Mouse (Mus musculus) liver, embryonic 15.5 days (tissue): ENCODE results near the gene Camta1. TPM values are rescaled to one million over a fixed set of nuclear protein-coding genes. Genes with fewer than 3 reads are reported as not detected.
A peak's percentile ranks its signal among the peaks of the same experiment; 100 is the strongest.

ENCODE experiments used
- ATAC-seq: fragments of 200-750 bp; cut with Nextera tagmentation; 2 replicates; pipeline ENCODE4 v1.8.0; 2017; ENCODE audit warnings: moderate number of reproducible peaks, mild to moderate bottlenecking, moderate library complexity; ENCODE audit not compliant: insufficient read depth
- H3K27ac ChIP-seq: fragments of 300-500 bp; sonication (generic); replicated peaks from 2 replicates; pipeline ENCODE4 v1.5.1; 2015; ENCODE audit warnings: mild to moderate bottlenecking, inconsistent platforms
- H3K27me3 ChIP-seq: fragments of 300-500 bp; sonication (generic); 2 replicates; pipeline ENCODE4 v1.6.1; 2015; ENCODE audit warnings: mild to moderate bottlenecking, inconsistent platforms
- H3K36me3 ChIP-seq: fragments of 300-500 bp; sonication (generic); replicated peaks from 2 replicates; pipeline ENCODE4 v1.6.1; 2015; ENCODE audit warnings: moderate library complexity, mild to moderate bottlenecking, inconsistent platforms
- H3K4me1 ChIP-seq: fragments of 300-500 bp; sonication (generic); replicated peaks from 2 replicates; pipeline ENCODE4 v1.6.1; 2015; ENCODE audit warnings: inconsistent platforms
- H3K4me2 ChIP-seq: fragments of 300-500 bp; sonication (generic); 2 replicates; pipeline ENCODE4 v1.6.1; 2015; ENCODE audit warnings: moderate library complexity, mild to moderate bottlenecking, inconsistent platforms
- H3K4me3 ChIP-seq: fragments of 300-500 bp; sonication (generic); replicated peaks from 2 replicates; pipeline ENCODE4 v1.5.1; 2015; ENCODE audit warnings: mild to moderate bottlenecking, inconsistent platforms
- H3K9ac ChIP-seq: fragments of 300-500 bp; sonication (generic); 2 replicates; pipeline ENCODE4 v1.6.1; 2015; ENCODE audit warnings: moderate library complexity, mild to moderate bottlenecking, inconsistent platforms
- H3K9me3 ChIP-seq: fragments of 300-500 bp; sonication (generic); replicated peaks from 2 replicates; pipeline ENCODE4 v1.6.1; 2016; ENCODE audit warnings: inconsistent platforms
- WGBS: fragments of 180-500 bp; shearing (Covaris S2); methylation state at CpG from one replicate; pipeline ENCODE4 v1.1.7; 2015; ENCODE audit warnings: mixed read lengths; ENCODE audit not compliant: insufficient replicate concordance; 5-methylcytosine and 5-hydroxymethylcytosine counted together
- polyA plus RNA-seq: library from polyadenylated mRNA; unstranded; fragments of >200 nt; fragmentation: Nextera tagmentation; extraction: Ambion mirVana; gene quantifications from 2 replicates; pipeline ENCODE4 v1.2.1, GENCODE M21; 2015

Gene Camta1
- polyA plus RNA-seq, 1 experiment from 2014 or later: 31.1 TPM

DNA sequence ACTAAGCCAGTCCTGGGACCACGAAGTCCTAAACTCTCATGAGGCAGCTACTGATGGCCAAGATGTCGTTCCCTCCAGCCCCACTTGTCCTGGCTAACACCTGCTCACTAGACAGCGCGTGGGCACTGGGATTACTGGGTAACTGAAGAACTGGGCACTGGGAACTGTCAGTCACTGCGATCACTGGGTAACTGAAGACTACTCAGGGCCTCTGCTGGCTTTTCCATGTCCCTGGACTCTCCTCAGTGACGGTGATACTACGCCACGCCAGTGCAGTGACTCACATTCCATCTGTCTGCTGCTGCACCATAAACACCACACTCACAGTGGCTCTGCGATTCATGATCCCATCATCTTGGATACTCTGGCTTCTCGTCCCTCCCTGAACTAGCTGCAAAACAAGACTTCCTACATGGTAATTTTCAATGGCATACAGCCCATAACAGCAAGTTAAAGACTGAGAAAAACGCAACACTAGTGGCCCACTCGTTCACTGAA lies 81.7 kb downstream of the Camta1 start:
- H3K9me3 ChIP-seq: no peaks in the 10 kb centered on the region
- no peak overlapping the region for H3K9ac ChIP-seq
- H3K27ac ChIP-seq: no peak overlapping the region
- ATAC-seq: no peak
- peaks cover 3% of the 10 kb centered on the region; the same call in 1 of the 2 replicates for H3K4me1 ChIP-seq
- no peaks in the 10 kb centered on the region for H3K36me3 ChIP-seq
- 77% methylated on average over 12 of the region's 12 CpGs for WGBS
- no peak overlapping the region for H3K4me2 ChIP-seq
- H3K27me3 ChIP-seq: no peaks in the 10 kb centered on the region
- H3K4me3 ChIP-seq: no peak overlapping the region

DNA sequence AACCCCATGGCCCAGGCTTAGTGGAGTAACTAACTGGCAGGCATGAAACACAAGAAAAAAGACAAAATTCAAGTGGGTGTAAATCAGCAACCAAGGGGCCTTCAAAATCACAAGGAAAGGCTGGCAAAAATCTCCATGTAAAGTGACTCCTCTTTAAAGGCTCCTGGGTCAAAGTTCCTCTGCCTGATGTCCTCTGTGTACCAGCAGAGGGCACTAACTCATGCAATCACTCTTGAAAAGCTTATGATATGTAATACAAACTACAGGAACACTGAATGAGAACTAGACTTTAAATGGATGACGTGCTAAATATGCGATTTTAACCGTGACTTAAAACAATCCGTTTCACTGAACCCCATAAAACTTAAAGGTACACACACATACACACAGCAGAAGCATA lies 83.2 kb downstream of the Camta1 start:
- Histone ChIP-seq H3K27me3 (no peaks in the 10 kb centered on the region), H3K9me3 (no peaks in the 10 kb centered on the region), H3K4me2 (no peak overlapping the region), H3K4me3 (no peak overlapping the region), H3K36me3 (no peaks in the 10 kb centered on the region), H3K27ac (no peak overlapping the region), H3K9ac (no peak overlapping the region), H3K4me1 (peaks cover 6% of the 10 kb centered on the region)
- 59% methylated on average over 4 of the region's 4 CpGs for WGBS
- no peak for ATAC-seq

GRCm38 (mm10) chr4:151777451-151777850 lies 84.2 kb downstream of the Camta1 start:
- Histone ChIP-seq H3K4me1 (peaks cover 13% of the 10 kb centered on the region), H3K27me3 (no peaks in the 10 kb centered on the region), H3K27ac (no peak overlapping the region), H3K4me3 (no peak overlapping the region), H3K9me3 (no peaks in the 10 kb centered on the region), H3K36me3 (no peaks in the 10 kb centered on the region), H3K4me2 (no peak overlapping the region), H3K9ac (no peak overlapping the region)
- WGBS: 76% methylated on average over 6 of the region's 6 CpGs
- ATAC-seq: no peak

DNA sequence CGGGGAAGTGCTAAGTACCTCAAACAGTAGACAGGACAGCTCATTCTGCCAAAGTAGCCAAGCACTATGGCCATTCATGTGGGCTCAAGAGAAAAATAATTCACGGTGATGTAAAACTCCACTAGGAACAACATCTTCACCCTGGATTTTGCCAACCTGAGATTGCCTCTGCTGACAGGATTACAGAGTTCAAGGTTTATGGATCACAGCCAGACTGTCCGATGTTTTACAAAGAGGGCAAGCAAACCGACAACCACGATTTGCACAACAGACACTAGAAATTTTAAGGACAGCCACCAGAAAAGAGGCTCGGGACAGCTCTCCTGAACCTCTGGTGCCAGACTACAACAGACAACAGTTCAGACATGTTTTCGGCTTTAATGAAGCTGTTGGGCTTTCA lies 86.2 kb downstream of the Camta1 start:
- H3K9ac ChIP-seq: no peak overlapping the region
- no peaks in the 10 kb centered on the region for H3K27me3 ChIP-seq
- H3K4me2 ChIP-seq: no peak overlapping the region
- peaks cover 13% of the 10 kb centered on the region for H3K4me1 ChIP-seq
- ATAC-seq: no peak
- H3K9me3 ChIP-seq: no peaks in the 10 kb centered on the region
- WGBS: 79% methylated on average over 7 of the region's 7 CpGs
- no peak overlapping the region for H3K27ac ChIP-seq
- H3K36me3 ChIP-seq: no peaks in the 10 kb centered on the region
- H3K4me3 ChIP-seq: no peak overlapping the region

DNA sequence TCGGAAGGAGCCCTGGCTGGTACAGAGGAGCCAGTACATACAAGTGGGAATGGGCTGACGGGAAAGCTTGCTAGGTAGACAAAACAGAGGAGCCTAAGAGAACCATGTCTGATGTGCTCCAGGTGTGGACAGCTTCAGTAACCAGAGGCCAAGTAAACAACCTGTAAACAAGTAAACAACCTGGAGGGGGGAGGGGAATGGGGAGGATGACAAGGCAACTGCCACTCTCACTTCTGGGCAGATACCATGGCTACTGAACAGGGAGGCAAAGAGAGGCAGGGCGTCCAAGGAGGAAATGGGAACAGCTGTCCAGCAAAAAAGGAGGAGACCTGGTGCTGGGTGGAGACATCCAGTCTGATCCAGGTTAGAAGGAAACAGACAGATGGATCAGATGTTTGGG lies 88.0 kb downstream of the Camta1 start:
- Histone ChIP-seq H3K9ac (no peak overlapping the region), H3K4me3 (no peak overlapping the region), H3K27ac (no peak overlapping the region), H3K4me2 (no peak overlapping the region), H3K36me3 (no peaks in the 10 kb centered on the region), H3K4me1 (peaks cover 13% of the 10 kb centered on the region), H3K27me3 (no peaks in the 10 kb centered on the region), H3K9me3 (no peaks in the 10 kb centered on the region)
- 81% methylated on average over 3 of the region's 3 CpGs for WGBS
- peak; percentile 74 for ATAC-seq

DNA sequence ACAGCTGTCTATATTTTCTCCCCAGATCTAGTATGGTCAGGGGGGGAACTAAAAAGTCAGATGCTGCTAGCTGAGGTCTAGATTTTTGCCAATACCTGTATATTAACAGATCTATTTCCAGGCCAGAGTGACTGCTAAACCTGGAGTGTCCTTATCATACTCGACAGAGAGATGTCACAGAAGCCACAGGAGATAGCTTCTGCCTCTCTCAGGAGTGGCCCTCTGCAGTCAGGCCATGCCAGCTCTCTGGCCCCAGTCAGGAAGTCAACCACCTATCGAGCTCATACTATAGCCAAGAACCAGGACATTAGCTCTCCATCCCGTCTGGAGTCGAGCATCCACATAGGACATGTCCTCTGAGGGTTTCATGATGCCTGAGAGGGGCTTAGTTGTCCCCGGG lies 88.7 kb downstream of the Camta1 start:
- Histone ChIP-seq H3K36me3 (no peaks in the 10 kb centered on the region), H3K9ac (no peak overlapping the region), H3K27me3 (no peaks in the 10 kb centered on the region), H3K4me3 (no peak overlapping the region), H3K4me2 (no peak overlapping the region), H3K27ac (no peak overlapping the region), H3K4me1 (peaks cover 11% of the 10 kb centered on the region), H3K9me3 (no peaks in the 10 kb centered on the region)
- peak; percentile 55 for ATAC-seq
- WGBS: 62% methylated on average over 5 of the region's 5 CpGs

DNA sequence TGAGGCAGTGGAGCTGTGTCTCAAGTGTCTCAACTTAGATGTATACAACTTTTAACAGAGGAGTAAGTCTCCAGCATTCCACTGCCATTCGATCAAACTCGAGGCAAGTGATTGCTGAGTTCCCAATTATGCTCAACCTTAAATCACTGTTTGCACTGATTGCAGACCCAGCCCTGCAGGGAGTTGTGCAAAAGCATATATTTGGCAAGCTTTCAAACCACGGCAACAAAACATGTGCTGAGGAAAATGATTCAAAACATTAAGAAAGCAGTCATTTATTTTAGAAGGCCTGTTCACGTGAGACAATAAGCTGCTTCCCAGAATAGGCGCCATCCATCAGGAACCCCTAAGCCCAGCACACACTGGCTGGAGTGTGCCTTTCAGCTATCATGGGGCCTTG lies 91.0 kb downstream of the Camta1 start:
- Histone ChIP-seq H3K4me1 (peaks cover 11% of the 10 kb centered on the region), H3K27me3 (no peaks in the 10 kb centered on the region), H3K4me3 (no peak overlapping the region), H3K4me2 (no peak overlapping the region), H3K27ac (no peak overlapping the region), H3K36me3 (no peaks in the 10 kb centered on the region), H3K9ac (no peak overlapping the region), H3K9me3 (no peaks in the 10 kb centered on the region)
- 66% methylated on average over 5 of the region's 5 CpGs for WGBS
- no peak for ATAC-seq

DNA sequence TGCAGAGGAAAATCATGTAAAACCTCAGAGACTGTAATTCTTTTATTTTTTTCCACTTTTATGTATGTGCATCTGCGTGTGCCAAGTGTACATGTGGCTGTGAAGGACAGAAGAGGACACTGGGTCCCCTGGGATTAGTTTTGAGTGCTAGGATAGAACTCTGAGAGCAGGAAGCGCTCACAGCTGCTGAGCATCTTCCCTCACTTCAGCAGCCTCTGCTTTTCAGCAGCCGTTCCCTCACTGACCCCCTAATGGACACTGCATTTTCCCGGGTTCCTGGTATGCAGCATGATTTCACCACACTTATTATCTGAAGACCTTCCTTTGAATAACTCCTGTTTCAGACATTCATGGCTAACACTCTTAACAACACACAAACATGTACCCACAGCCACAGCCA lies 93.9 kb downstream of the Camta1 start:
- Histone ChIP-seq H3K4me1 (peaks cover under 1% of the 10 kb centered on the region; the same call in 1 of the 2 replicates), H3K27me3 (no peaks in the 10 kb centered on the region), H3K36me3 (no peaks in the 10 kb centered on the region), H3K4me2 (no peak overlapping the region), H3K9ac (no peak overlapping the region), H3K27ac (no peak overlapping the region), H3K9me3 (no peaks in the 10 kb centered on the region), H3K4me3 (no peak overlapping the region)
- 82% methylated on average over 4 of the region's 4 CpGs for whole genome bisulfite sequencing
- no peak for ATAC-seq

GRCm38 (mm10) chr4:151767361-151767760 lies 94.3 kb downstream of the Camta1 start:
- no peak overlapping the region for H3K9ac ChIP-seq
- no peaks in the 10 kb centered on the region for H3K36me3 ChIP-seq
- no peak overlapping the region for H3K4me3 ChIP-seq
- WGBS: 83% methylated on average over 8 of the region's 8 CpGs
- no peak for ATAC-seq
- H3K9me3 ChIP-seq: no peaks in the 10 kb centered on the region
- no peaks in the 10 kb centered on the region for H3K4me1 ChIP-seq
- no peaks in the 10 kb centered on the region for H3K27me3 ChIP-seq
- no peak overlapping the region for H3K4me2 ChIP-seq
- H3K27ac ChIP-seq: no peak overlapping the region

DNA sequence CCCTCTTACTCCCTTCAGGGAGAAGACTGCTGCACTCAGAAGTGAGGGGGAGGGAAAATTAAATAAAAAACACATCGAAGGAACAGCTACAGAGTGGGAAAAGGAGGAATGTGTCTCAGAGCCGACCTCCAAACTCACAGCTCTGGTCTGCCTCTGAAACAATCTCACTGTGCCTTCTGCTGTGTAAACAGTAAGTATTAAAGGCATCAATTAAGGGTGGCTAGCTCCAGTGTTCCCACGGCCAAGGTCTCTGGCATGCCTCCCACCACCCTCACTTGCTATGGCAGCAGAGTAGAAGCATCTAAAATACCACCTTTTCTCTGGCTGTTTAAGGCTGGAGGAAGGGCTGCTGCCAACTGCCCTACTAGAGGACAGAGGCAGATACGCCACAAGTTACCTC lies 96.3 kb downstream of the Camta1 start:
- Histone ChIP-seq H3K9me3 (no peaks in the 10 kb centered on the region), H3K4me2 (no peak overlapping the region), H3K4me3 (no peak overlapping the region), H3K4me1 (no peaks in the 10 kb centered on the region), H3K27me3 (no peaks in the 10 kb centered on the region), H3K27ac (no peak overlapping the region), H3K36me3 (no peaks in the 10 kb centered on the region), H3K9ac (no peak overlapping the region)
- ATAC-seq: no peak
- 56% methylated on average over 4 of the region's 4 CpGs for WGBS

- ATAC-seq: no peak
- no peak overlapping the region for H3K4me2 ChIP-seq
- 45% methylated on average over 6 of the region's 6 CpGs for WGBS
- no peaks in the 10 kb centered on the region for H3K9me3 ChIP-seq
- H3K27ac ChIP-seq: no peak overlapping the region
- no peaks in the 10 kb centered on the region for H3K27me3 ChIP-seq
- H3K9ac ChIP-seq: no peak overlapping the region
- no peaks in the 10 kb centered on the region for H3K36me3 ChIP-seq
- no peaks in the 10 kb centered on the region for H3K4me1 ChIP-seq
- no peak overlapping the region for H3K4me3 ChIP-seq
Observed at GRCm38 (mm10) chr4:151763928-151764327, 97.7 kb downstream of the Camta1 start.

- 57% methylated on average over 2 of the region's 2 CpGs for WGBS
- H3K9ac ChIP-seq: no peak overlapping the region
- H3K36me3 ChIP-seq: no peaks in the 10 kb centered on the region
- no peaks in the 10 kb centered on the region for H3K27me3 ChIP-seq
- H3K4me1 ChIP-seq: no peaks in the 10 kb centered on the region
- no peak overlapping the region for H3K4me3 ChIP-seq
- no peak overlapping the region for H3K4me2 ChIP-seq
- H3K27ac ChIP-seq: no peak overlapping the region
- H3K9me3 ChIP-seq: no peaks in the 10 kb centered on the region
- no peak for ATAC-seq
Observed at GRCm38 (mm10) chr4:151759095-151759494, 102.6 kb downstream of the Camta1 start.
